Mouse (Mus musculus) intestine, postnatal 0 days (tissue): ENCODE measurements around the gene Myo1d. TPM values are rescaled to one million over a fixed set of nuclear protein-coding genes. Genes with fewer than 3 reads are reported as not detected.
A peak's percentile ranks its signal among the peaks of the same experiment; 100 is the strongest.

Experiments
- ATAC-seq: fragments of 200-750 bp; cut with Nextera tagmentation; 2 replicates; pipeline ENCODE4 v1.8.0; 2017; ENCODE audit warnings: mild to moderate bottlenecking, moderate TSS enrichment, moderate library complexity
- H3K27ac ChIP-seq: fragments of 300-500 bp; sonication (generic); 2 replicates; pipeline ENCODE4 v1.5.1; 2014; ENCODE audit warnings: mild to moderate bottlenecking, low read depth, low read length, moderate library complexity
- H3K27me3 ChIP-seq: fragments of 300-500 bp; sonication (generic); replicated peaks from 2 replicates; pipeline ENCODE4 v1.6.1; 2014; ENCODE audit warnings: low read length, mixed read lengths; ENCODE audit not compliant: control insufficient read depth, insufficient read depth
- H3K36me3 ChIP-seq: fragments of 300-500 bp; sonication (generic); 2 replicates; pipeline ENCODE4 v1.6.1; 2014; ENCODE audit warnings: mild to moderate bottlenecking, moderate library complexity; ENCODE audit not compliant: control insufficient read depth, insufficient read depth
- H3K4me1 ChIP-seq: fragments of 300-500 bp; sonication (generic); replicated peaks from 2 replicates; pipeline ENCODE4 v1.6.1; 2014; ENCODE audit warnings: antibody characterized with exemption, low read length, mixed read lengths; ENCODE audit not compliant: control insufficient read depth, insufficient read depth
- H3K4me2 ChIP-seq: fragments of 300-500 bp; sonication (generic); replicated peaks from 2 replicates; pipeline ENCODE4 v1.6.1; 2014; ENCODE audit warnings: low read depth, mild to moderate bottlenecking, moderate library complexity
- H3K4me3 ChIP-seq: fragments of 300-500 bp; sonication (generic); 2 replicates; pipeline ENCODE4 v1.5.1; 2014; ENCODE audit warnings: low read depth, low read length
- H3K9ac ChIP-seq: fragments of 300-500 bp; sonication (generic); 2 replicates; pipeline ENCODE4 v1.6.1; 2014; ENCODE audit warnings: mild to moderate bottlenecking, low read depth, low read length
- H3K9me3 ChIP-seq: fragments of 300-500 bp; sonication (generic); 2 replicates; pipeline ENCODE4 v1.6.1; 2016; ENCODE audit warnings: mixed run types; ENCODE audit not compliant: control insufficient read depth
- CTCF ChIP-seq: sonication (generic); IDR thresholded peaks from 2 replicates; pipeline ENCODE4 v1.5.1; 2016; ENCODE audit warnings: low read depth, mild to moderate bottlenecking, control low read depth, antibody characterized with exemption, moderate library complexity
- WGBS: fragments of 180-500 bp; shearing (Covaris S2); extraction: QIAGEN DNeasy Blood & Tissue Kit; methylation state at CpG from one replicate; pipeline ENCODE4 v1.1.7; 2014; 5-methylcytosine and 5-hydroxymethylcytosine counted together
- polyA plus RNA-seq: library from polyadenylated mRNA; unstranded; fragments of >200 nt; fragmentation: Nextera tagmentation; extraction: Ambion mirVana; gene quantifications from 2 replicates; pipeline ENCODE4 v1.2.1, GENCODE M21; 2015

Gene Myo1d
- polyA plus RNA-seq, 1 experiment from 2014 or later = 57.2 TPM

GRCm38 (mm10) chr11:80477341-80478199 lies 302.3 kb downstream of the Myo1d start:
- no peak overlapping the region for H3K27ac ChIP-seq
- peak overlapping the region; percentile 43 for H3K9ac ChIP-seq
- peak overlapping the region; percentile 68 for H3K4me3 ChIP-seq
- H3K4me2 ChIP-seq = peak overlapping the region; percentile 100
- no peaks in the 10 kb centered on the region for H3K4me1 ChIP-seq
- peaks cover 4% of the 10 kb centered on the region; the same call in 1 of the 2 replicates for H3K27me3 ChIP-seq
- WGBS = 18% methylated on average over 50 of the region's 55 CpGs
- no peak for ATAC-seq
- TF ChIP-seq CTCF = peak; percentile 18; the same call in 1 of the 2 replicates
- no peaks in the 10 kb centered on the region for H3K9me3 ChIP-seq
- peaks cover 8% of the 10 kb centered on the region; the same call in 1 of the 2 replicates for H3K36me3 ChIP-seq

- ATAC-seq = peak; percentile 92
- Histone ChIP-seq H3K27ac (no peak within 1 kb of the TSS), H3K4me1 (no peaks in the 10 kb centered on the region), H3K4me2 (peak within 1 kb of the TSS; percentile 100), H3K4me3 (peak within 1 kb of the TSS; percentile 68), H3K9me3 (no peaks in the 10 kb centered on the region), H3K9ac (peak within 1 kb of the TSS; percentile 45), H3K36me3 (peaks cover 13% of the 10 kb centered on the region; the same call in 1 of the 2 replicates), H3K27me3 (peaks cover 4% of the 10 kb centered on the region; the same call in 1 of the 2 replicates)
- peak; percentile 69 for TF ChIP-seq CTCF
- 1% methylated on average over 77 of the region's 116 CpGs for WGBS
Measured at GRCm38 (mm10) chr11:80476222-80477189, 303.3 kb downstream of the Myo1d start, which contains the start of gene Cdk5r1. Cdk5r1 (plus strand) TSS chr11:80477023.

- no peaks in the 10 kb centered on the region for H3K4me1 ChIP-seq
- WGBS = 83% methylated on average over 9 of the region's 9 CpGs
- H3K36me3 ChIP-seq = peaks cover 20% of the 10 kb centered on the region
- H3K27ac ChIP-seq = no peak overlapping the region
- no peak overlapping the region for H3K4me2 ChIP-seq
- ATAC-seq = no peak
- TF ChIP-seq CTCF = no peak
- no peak overlapping the region for H3K9ac ChIP-seq
- H3K27me3 ChIP-seq = peaks cover 4% of the 10 kb centered on the region; the same call in 1 of the 2 replicates
- no peak overlapping the region for H3K4me3 ChIP-seq
- no peaks in the 10 kb centered on the region for H3K9me3 ChIP-seq
Measured at GRCm38 (mm10) chr11:80475544-80475943, 304.3 kb downstream of the Myo1d start.

GRCm38 (mm10) chr11:80474846-80475245 lies 305.0 kb downstream of the Myo1d start:
- Histone ChIP-seq H3K27me3 (peaks cover 4% of the 10 kb centered on the region; the same call in 1 of the 2 replicates), H3K36me3 (peaks cover 27% of the 10 kb centered on the region), H3K4me2 (no peak overlapping the region), H3K4me1 (no peaks in the 10 kb centered on the region), H3K4me3 (no peak overlapping the region), H3K9ac (no peak overlapping the region), H3K9me3 (no peaks in the 10 kb centered on the region), H3K27ac (no peak overlapping the region)
- WGBS = 94% methylated on average over 11 of the region's 11 CpGs
- TF ChIP-seq CTCF = no peak
- no peak for ATAC-seq

- Histone ChIP-seq H3K27me3 (peaks cover 4% of the 10 kb centered on the region; the same call in 1 of the 2 replicates), H3K9ac (no peak overlapping the region), H3K4me2 (no peak overlapping the region), H3K36me3 (peaks cover 29% of the 10 kb centered on the region), H3K4me1 (no peaks in the 10 kb centered on the region), H3K27ac (no peak overlapping the region), H3K4me3 (no peak overlapping the region), H3K9me3 (no peaks in the 10 kb centered on the region)
- ATAC-seq = no peak
- WGBS = 47% methylated on average over 2 of the region's 2 CpGs
- TF ChIP-seq CTCF = peak; percentile 55
Measured at GRCm38 (mm10) chr11:80474175-80474691, 305.6 kb downstream of the Myo1d start.
